Mouse (Mus musculus): ENCODE measurements around the gene Slc22a30.
"Not testable (repeated sequence)": the region's sequence is repeated elsewhere in the genome, so short reads cannot be mapped to it uniquely, and the experiment has no call there.

The Slc22a30 gene

GRCm38 (mm10) chr19:8405011-8405410 lies at the start of gene Slc22a30:
Gene Slc22a30 (minus strand): TSS chr19:8405111.
- DNase-seq (ENCODE audit: low spot score), result not testable (repeated sequence)

DNA sequence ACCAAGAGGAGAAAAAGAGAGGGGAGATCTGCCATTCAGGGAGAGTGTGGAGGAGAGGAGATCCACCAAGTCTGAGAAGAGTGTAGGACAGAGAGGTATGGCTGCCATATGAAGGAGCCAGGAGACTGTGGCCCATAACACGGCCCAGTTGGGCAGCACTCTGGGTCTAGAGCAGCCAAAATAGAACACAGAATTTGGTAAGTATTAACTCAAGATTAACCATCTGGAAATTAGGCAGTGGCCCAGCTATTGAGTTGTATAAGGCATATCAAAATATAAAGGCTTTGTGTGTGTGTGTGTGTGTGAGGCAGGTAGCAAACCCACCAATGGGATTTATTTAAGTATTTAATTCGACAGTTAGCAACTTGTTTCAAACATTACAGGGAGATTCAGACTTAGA lies 43.4 kb upstream of the Slc22a30 start:
- no peak for DNase-seq (ENCODE audit: low spot score)

DNA sequence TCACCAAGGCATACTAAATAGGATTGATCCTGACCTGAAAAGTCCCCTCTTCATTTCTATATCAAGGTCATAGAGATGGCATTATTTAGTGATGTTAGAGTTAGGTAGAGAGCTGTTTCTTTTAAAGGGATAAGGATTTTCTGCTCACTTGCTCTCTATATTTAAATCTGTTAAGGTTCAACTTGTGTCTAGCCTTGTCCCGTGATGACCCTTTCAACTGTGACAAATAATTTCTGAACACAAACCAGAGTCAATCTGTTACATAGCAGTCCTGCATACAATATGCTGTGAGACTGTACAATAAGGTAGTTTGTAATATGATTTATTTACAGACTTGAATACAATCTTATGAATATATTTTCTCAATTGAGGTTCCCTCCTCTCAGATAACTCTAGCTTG lies 42.6 kb upstream of the Slc22a30 start:
- DNase-seq (ENCODE audit: low spot score), result no peak

DNA sequence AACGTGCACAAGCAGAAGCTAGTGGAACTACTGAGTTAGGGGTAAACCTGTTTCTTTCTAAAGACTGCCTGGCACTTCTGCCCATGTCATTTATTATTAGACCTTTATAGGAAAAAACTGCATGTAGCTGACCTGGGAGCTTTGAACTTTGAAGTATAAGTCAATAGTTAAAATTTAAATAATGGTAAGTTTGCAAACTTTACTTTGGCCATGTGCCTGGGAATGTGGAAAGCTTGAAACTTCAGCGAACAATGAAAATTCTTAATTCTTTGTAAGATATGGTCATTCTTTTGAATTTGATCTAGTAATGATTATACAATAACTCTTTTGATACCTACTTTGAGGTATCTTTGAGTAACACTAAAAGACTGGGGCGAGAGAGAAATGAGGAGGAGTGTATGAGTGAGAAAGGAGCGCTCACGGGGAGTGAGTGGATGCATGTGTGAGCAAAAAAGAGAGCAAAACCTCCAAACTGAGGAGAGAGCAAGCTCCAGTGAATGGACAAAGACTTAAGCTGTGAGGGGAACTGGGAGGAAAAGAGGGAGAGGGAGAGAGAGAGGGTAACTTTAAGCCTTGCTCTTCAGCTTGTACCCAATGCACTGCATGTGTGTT lies 26.2 kb upstream of the Slc22a30 start:
- DNase-seq (ENCODE audit: low spot score), result no peak

DNA sequence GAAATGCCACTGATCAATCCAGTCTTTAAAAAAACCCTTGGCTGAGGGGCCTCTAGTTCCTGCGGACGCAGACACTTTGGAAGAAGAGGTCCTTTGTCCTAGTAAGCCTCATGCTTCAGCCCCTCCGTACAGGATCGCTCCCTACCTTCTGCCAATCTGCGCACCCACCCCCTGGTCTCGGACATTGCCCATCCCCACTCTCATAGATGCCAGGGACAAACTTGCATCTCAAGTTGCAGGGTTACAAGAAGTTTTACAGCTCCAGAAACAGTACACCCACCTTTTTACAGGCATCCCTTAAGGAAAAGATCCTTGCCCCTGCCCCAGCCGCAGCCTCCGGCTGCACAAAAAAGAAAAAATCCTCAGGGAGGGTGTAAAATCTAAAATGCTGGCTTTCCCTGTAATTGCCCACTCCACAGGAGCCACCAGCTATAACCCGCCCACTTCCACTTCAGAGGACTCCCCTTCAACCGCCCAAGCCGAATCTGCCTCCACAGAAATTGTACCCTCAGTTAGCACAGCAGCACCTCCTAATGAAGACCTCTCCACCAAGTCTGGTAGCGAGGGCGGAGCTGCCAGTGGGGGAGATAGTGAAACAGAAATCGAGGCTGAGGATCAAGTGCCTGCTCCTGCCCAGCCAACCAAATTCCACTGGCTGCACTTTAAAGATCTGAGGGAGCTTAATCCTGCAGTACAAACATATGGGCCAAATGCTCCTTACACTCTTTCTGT lies 2.5 kb upstream of the Slc22a30 start:
- DNase-seq (ENCODE audit: low spot score), result not testable (repeated sequence)
